22 mouse cellular contexts compared by ENCODE assay signal in the genomic region with DNA sequence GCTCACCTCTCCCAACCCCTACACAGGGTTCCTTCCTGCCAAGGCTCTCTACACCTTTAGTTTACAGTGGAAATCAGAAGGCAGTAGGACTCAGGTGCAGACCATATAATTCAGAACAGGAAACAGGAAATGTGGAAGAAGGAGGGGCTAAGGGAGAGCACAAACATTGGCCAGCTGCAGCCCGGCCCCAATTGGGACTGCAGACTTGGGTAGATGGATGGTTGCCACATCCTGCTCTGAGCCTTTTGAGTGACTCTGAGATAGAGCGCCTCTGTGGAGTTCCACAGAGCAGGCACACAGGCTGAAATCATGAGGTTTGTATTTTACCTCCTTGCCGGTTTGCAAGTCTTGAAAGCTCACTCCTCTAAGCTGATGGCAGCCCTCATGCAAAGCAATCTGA. TPM values are rescaled to one million over a fixed set of nuclear protein-coding genes. Genes with fewer than 3 reads are reported as not detected.
DNase-seq lines count a peak whose midpoint lies in the region; ATAC-seq and TF ChIP-seq lines count a peak whose summit lies in the region.
"Had no signal": no experiment of that assay in that cellular context is flagged by ENCODE, and none has a peak within 500 bp of the region (broad histone marks: within the 10 kb centered on the region; RNA-seq: fewer than 3 reads in every experiment).

No protein-coding gene starts in this region.

- H3K27ac ChIP-seq in intestine, embryonic 16.5 days (ENCODE audit: low read length), result no peak overlapping the region
- H3K27ac ChIP-seq in intestine, embryonic 15.5 days, result no peak overlapping the region
- H3K27ac ChIP-seq: forebrain, embryonic 10.5 days; kidney, embryonic 15.5 days; limb, embryonic 10.5 days; neural tube, embryonic 15.5 days had no signal

- H3K4me2 ChIP-seq in intestine, embryonic 16.5 days (ENCODE audit: low read depth, low read length), result no peak overlapping the region
- no peak overlapping the region for H3K4me2 ChIP-seq in intestine, embryonic 15.5 days (replicated peaks)
- H3K4me2 ChIP-seq: heart, embryonic 12.5 days; kidney, embryonic 15.5 days; neural tube, embryonic 15.5 days had no signal

- no peak overlapping the region for H3K4me3 ChIP-seq in intestine, embryonic 16.5 days (ENCODE audit: low read length)
- H3K4me3 ChIP-seq in intestine, embryonic 15.5 days (replicated peaks), result no peak overlapping the region
- H3K4me3 ChIP-seq in lung, adult 2 months (replicated peaks; ENCODE audit: extremely low read depth, low read depth, low read length), result no peak overlapping the region
- H3K4me3 ChIP-seq: forebrain, embryonic 10.5 days; heart, embryonic 12.5 days; kidney, embryonic 15.5 days; limb, embryonic 10.5 days; myocyte; neural tube, embryonic 15.5 days had no signal

- WGBS in intestine, embryonic 16.5 days, result 76% methylated on average over 3 of the region's 3 CpGs
- WGBS in intestine, embryonic 15.5 days, result 78% methylated on average over 3 of the region's 3 CpGs
- WGBS in lung, adult 2 months, result 55% methylated on average over 3 of the region's 3 CpGs

- no peak for TF ChIP-seq CTCF in lung, adult 2 months (IDR thresholded peaks at IDR 0.05; ENCODE audit: insufficient read depth, low read length)

- H3K36me3 ChIP-seq in intestine, embryonic 16.5 days (ENCODE audit: control insufficient read depth, insufficient read depth, low read length), result no peaks in the 10 kb centered on the region
- H3K36me3 ChIP-seq in intestine, embryonic 15.5 days, result no peaks in the 10 kb centered on the region
- H3K36me3 ChIP-seq: forebrain, embryonic 10.5 days; heart, embryonic 12.5 days; kidney, embryonic 15.5 days; limb, embryonic 10.5 days; neural tube, embryonic 15.5 days had no signal

- ATAC-seq in intestine, embryonic 16.5 days, result 0 out of 2 replicates have a peak, but pooled peaks have one; percentile 13
- no peak for ATAC-seq in intestine, embryonic 15.5 days
- ATAC-seq in CD4-positive, CD25-positive, alpha-beta regulatory T cell, adult 4 months, result peak; percentile 79
- peak; percentile 72 for ATAC-seq in inflammation-experienced regulatory T-cells, adult 6 months
- ATAC-seq: forebrain, postnatal 0 days; liver, postnatal 0 days; Patski had no signal

- no peak for TF ChIP-seq POLR2A in lung, adult 2 months (IDR thresholded peaks at IDR 0.05; ENCODE audit: borderline replicate concordance, extremely low read depth, low read depth, low read length)

- no peak overlapping the region for H3K9ac ChIP-seq in intestine, embryonic 16.5 days (ENCODE audit: low read depth, low read length)
- H3K9ac ChIP-seq in intestine, embryonic 15.5 days, result no peak overlapping the region
- H3K9ac ChIP-seq: forebrain, postnatal 0 days; heart, embryonic 12.5 days; kidney, embryonic 15.5 days; liver, postnatal 0 days; neural tube, embryonic 15.5 days had no signal

- no peaks in the 10 kb centered on the region for H3K9me3 ChIP-seq in intestine, embryonic 16.5 days (ENCODE audit: control insufficient read depth, low read length)
- no peaks in the 10 kb centered on the region for H3K9me3 ChIP-seq in intestine, embryonic 15.5 days
- H3K9me3 ChIP-seq: forebrain, embryonic 10.5 days; heart, embryonic 12.5 days; kidney, embryonic 15.5 days; limb, embryonic 10.5 days; neural tube, embryonic 15.5 days had no signal

- DNase-seq in thymus, postnatal 10 days (ENCODE audit: low spot score in 2 of 2), result peak; percentile 43 to 53
- no peak for DNase-seq in gastrocnemius, adult 8-10 months (ENCODE audit: low spot score in 2 of 2)
- no peak for DNase-seq in lung, adult 2 months
- no peak for DNase-seq in yolk sac, embryonic 10.5 days (ENCODE audit: low spot score)
- DNase-seq: adrenal gland, postnatal 36 days; cerebellum, adult 18-20 months; forebrain, postnatal 0 days; heart, postnatal 36 days; liver, postnatal 0 days; retina, postnatal 1 day; right cerebral cortex, postnatal 4 days had no signal

- no peaks in the 10 kb centered on the region for H3K4me1 ChIP-seq in intestine, embryonic 16.5 days (ENCODE audit: control insufficient read depth, insufficient read depth, low read length)
- H3K4me1 ChIP-seq in intestine, embryonic 15.5 days (replicated peaks), result no peaks in the 10 kb centered on the region
- H3K4me1 ChIP-seq in lung, adult 2 months (ENCODE audit: control insufficient read depth, insufficient read depth, low read length), result no peaks in the 10 kb centered on the region
- H3K4me1 ChIP-seq: forebrain, embryonic 10.5 days; heart, embryonic 12.5 days; kidney, embryonic 15.5 days; limb, embryonic 10.5 days; neural tube, embryonic 15.5 days had no signal

- H3K27me3 ChIP-seq in intestine, embryonic 16.5 days (replicated peaks; ENCODE audit: control insufficient read depth, insufficient read depth, low read length), result no peaks in the 10 kb centered on the region
- H3K27me3 ChIP-seq in intestine, embryonic 15.5 days (replicated peaks), result no peaks in the 10 kb centered on the region
- H3K27me3 ChIP-seq: heart, embryonic 12.5 days; kidney, embryonic 15.5 days; neural tube, embryonic 15.5 days; Patski had no signal

RNA-seq across cellular contexts. Expression of gene Prlr, which starts 59.8 kb away (rescaled TPM):
- 45.7 and 55.2 TPM in 2 replicates for polyA plus RNA-seq in intestine, embryonic 16.5 days (2015; fragmentation: Nextera tagmentation; extraction: Ambion mirVana)
- polyA plus RNA-seq in intestine, embryonic 15.5 days (2015; fragmentation: Nextera tagmentation; extraction: Ambion mirVana), result 31.4 and 34.8 TPM in 2 replicates
- polyA plus RNA-seq in CD4-positive, CD25-positive, alpha-beta regulatory T cell, adult 4 months (2017; shearing (Covaris generic)), result under 1 TPM; 0.10 to 0.38 TPM
- polyA plus RNA-seq in inflammation-experienced regulatory T-cells, adult 6 months (2017; shearing (Covaris generic)), result under 1 TPM in 2 of 3 experiments, not detected in 1; 0.21 to 0.33 TPM
- total RNA-seq in gastrocnemius, adult 8-10 months (2022), result under 1 TPM; 0.04 to 0.32 (median 0.16) TPM
- 0.13 and 0.18 TPM in 2 replicates for polyA plus RNA-seq in lung, adult 2 months (2012; rRNA removed)
- polyA plus RNA-seq: myocyte, Patski had no signal

Comparison
In these comparisons a context has a peak if more than half of its experiments do, and no peak if none do; other contexts are left out.
1. DNase-seq: peak in thymus, postnatal 10 days (2 of 2); none in gastrocnemius, adult 8-10 months (0 of 2), lung, adult 2 months (single experiment) and yolk sac, embryonic 10.5 days (single experiment).
2. RNA of gene Prlr, which starts 59.8 kb away (polyA plus RNA-seq): 45.7 to 55.2 TPM in intestine, embryonic 16.5 days and 31.4 to 34.8 TPM in intestine, embryonic 15.5 days; 0.10 to 0.38 TPM in CD4-positive, CD25-positive, alpha-beta regulatory T cell, adult 4 months, 0.21 to 0.33 TPM in inflammation-experienced regulatory T-cells, adult 6 months and 0.13 to 0.18 TPM in lung, adult 2 months; every median in the first group is over 10 times any median in the second.